Mouse (Mus musculus): ENCODE results near the gene Mrvi1.

The Mrvi1 gene

GRCm38 (mm10) chr7:110981036-110981435 lies 1.2 kb downstream of the Mrvi1 start:
- DNase-seq (ENCODE audit: low spot score in 2 of 2), result no peak

- DNase-seq (ENCODE audit: low spot score in 2 of 2), result no peak
These were observed 4.4 kb downstream of the Mrvi1 start for GRCm38 (mm10) chr7:110977699-110978392.

- DNase-seq (ENCODE audit: low spot score in 2 of 2), result no peak
These were observed 8.8 kb downstream of the Mrvi1 start for GRCm38 (mm10) chr7:110973450-110973849.

- DNase-seq (ENCODE audit: low spot score in 2 of 2), result no peak
These were observed 9.5 kb downstream of the Mrvi1 start for GRCm38 (mm10) chr7:110972796-110973195.

GRCm38 (mm10) chr7:110967373-110967772 lies 14.9 kb downstream of the Mrvi1 start:
- DNase-seq (ENCODE audit: low spot score in 2 of 2), result no peak

GRCm38 (mm10) chr7:110966853-110967252 lies 15.4 kb downstream of the Mrvi1 start:
- no peak for DNase-seq (ENCODE audit: low spot score in 2 of 2)

- no peak for DNase-seq (ENCODE audit: low spot score in 2 of 2)
These were observed 16.9 kb downstream of the Mrvi1 start for GRCm38 (mm10) chr7:110965387-110965786.

- DNase-seq (ENCODE audit: low spot score in 2 of 2), result no peak
These were observed 18.6 kb downstream of the Mrvi1 start for GRCm38 (mm10) chr7:110963655-110963997.

- DNase-seq (ENCODE audit: low spot score in 2 of 2), result no peak
These were observed 19.2 kb downstream of the Mrvi1 start for GRCm38 (mm10) chr7:110962943-110963654.

- no peak for DNase-seq (ENCODE audit: low spot score in 2 of 2)
These were observed 19.8 kb downstream of the Mrvi1 start for GRCm38 (mm10) chr7:110962497-110962896.

- no peak for DNase-seq (ENCODE audit: low spot score in 2 of 2)
These were observed 25.7 kb downstream of the Mrvi1 start for GRCm38 (mm10) chr7:110956422-110957170.

- no peak for DNase-seq (ENCODE audit: low spot score in 2 of 2)
These were observed 26.7 kb downstream of the Mrvi1 start for GRCm38 (mm10) chr7:110955576-110955975.

- no peak for DNase-seq (ENCODE audit: low spot score in 2 of 2)
These were observed 28.0 kb downstream of the Mrvi1 start for GRCm38 (mm10) chr7:110954072-110954858.

- DNase-seq (ENCODE audit: low spot score in 2 of 2), result peak; percentile 50
These were observed 29.1 kb downstream of the Mrvi1 start for GRCm38 (mm10) chr7:110953210-110953609.

GRCm38 (mm10) chr7:110950621-110950925 lies 31.7 kb downstream of the Mrvi1 start:
- DNase-seq (ENCODE audit: low spot score in 2 of 2), result no peak

- no peak for DNase-seq (ENCODE audit: low spot score in 2 of 2)
These were observed 32.3 kb downstream of the Mrvi1 start for GRCm38 (mm10) chr7:110949785-110950620.

GRCm38 (mm10) chr7:110948579-110948978 lies 33.7 kb downstream of the Mrvi1 start:
- no peak for DNase-seq (ENCODE audit: low spot score in 2 of 2)

GRCm38 (mm10) chr7:110947616-110948015 lies 34.6 kb downstream of the Mrvi1 start:
- DNase-seq (ENCODE audit: low spot score in 2 of 2), result no peak

GRCm38 (mm10) chr7:110946731-110947130 lies 35.5 kb downstream of the Mrvi1 start:
- DNase-seq (ENCODE audit: low spot score in 2 of 2), result no peak

GRCm38 (mm10) chr7:110944321-110944720 lies 37.9 kb downstream of the Mrvi1 start:
- no peak for DNase-seq (ENCODE audit: low spot score in 2 of 2)
